Mouse (Mus musculus) myocyte (in vitro differentiated cells): ENCODE results near the gene Ftsj3.

Experiments
- MAX ChIP-seq: IDR thresholded peaks from one replicate; pipeline ENCODE4 v1.6.1; 2011; ENCODE audit warnings: low read depth, mild to moderate bottlenecking, control low read depth
- MYOG ChIP-seq, 3 experiments: IDR thresholded peaks; one replicate each; pipeline ENCODE4 v1.6.1; 2011; ENCODE audit warnings: control low read depth in 2 of 3, low read depth in 2 of 3, mild to moderate bottlenecking in 2 of 3; ENCODE audit not compliant: insufficient read length in 2 of 3, control insufficient read depth in 1 of 3, insufficient read depth in 1 of 3
- POLR2A ChIP-seq: IDR thresholded peaks from one replicate; pipeline ENCODE4 v1.6.1; 2011; ENCODE audit warnings: low read depth, mild to moderate bottlenecking, control low read depth, moderate library complexity; ENCODE audit not compliant: insufficient read length

- TF ChIP-seq POLR2A (peak; percentile 87), MYOG (IDR thresholded peaks at IDR 0.05; ENCODE audit: control insufficient read depth in 1 of 3, insufficient read depth in 1 of 3, insufficient read length in 2 of 3, low read depth in 2 of 3) (no peak), MAX (no peak)
These were observed 39.0 kb downstream of the Ftsj3 start, which contains the start of gene Ddx42 for GRCm38 (mm10) chr11:106216730-106217490.
